Mouse (Mus musculus) cerebellum, adult 11 months (tissue): ENCODE data around the gene Cntn5.

Experiments used
- DNase-seq: peaks from one replicate; pipeline ENCODE4 v3.0.0; 2022

The Cntn5 gene

DNA sequence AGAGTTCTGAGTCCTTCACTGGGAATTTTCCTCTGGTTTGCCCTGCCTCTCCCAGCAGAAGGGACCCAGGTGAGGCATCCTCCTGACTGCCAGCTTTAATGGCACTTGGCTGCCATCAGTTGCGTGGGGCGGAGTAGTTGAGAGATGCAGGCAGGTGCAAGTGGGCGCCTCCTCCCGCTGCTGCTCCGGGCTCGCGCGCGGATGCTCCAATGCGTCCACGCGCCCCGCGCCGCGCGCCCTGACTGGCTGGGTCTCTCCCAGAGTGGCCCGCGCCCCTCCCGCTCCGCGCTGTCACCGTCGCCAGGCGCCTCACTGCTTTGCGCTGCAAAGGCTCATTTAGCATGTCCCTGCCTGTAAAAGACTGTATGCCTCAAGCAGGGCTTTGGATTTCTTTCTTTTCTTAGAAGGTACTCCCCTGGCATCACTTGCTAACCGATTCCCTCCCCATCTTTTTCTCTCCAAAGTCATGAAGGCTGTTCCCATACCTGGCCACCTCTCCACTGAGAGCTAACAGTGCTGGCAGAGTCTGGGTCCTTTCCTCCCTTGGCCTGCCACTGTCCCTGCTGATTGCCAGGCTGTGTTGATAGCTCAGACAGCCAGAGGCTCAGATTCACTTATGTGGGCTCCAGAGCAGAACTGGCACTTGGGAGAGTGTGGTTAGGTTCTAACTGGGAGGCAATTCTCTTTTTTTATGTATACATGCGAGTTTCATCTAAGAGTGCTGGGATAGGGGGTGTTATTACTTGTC lies at the start of gene Cntn5:
Gene Cntn5, minus strand, starts transcription at position 160 of the 748 bp plus-strand sequence.
- DNase-seq = peak; percentile 1

DNA sequence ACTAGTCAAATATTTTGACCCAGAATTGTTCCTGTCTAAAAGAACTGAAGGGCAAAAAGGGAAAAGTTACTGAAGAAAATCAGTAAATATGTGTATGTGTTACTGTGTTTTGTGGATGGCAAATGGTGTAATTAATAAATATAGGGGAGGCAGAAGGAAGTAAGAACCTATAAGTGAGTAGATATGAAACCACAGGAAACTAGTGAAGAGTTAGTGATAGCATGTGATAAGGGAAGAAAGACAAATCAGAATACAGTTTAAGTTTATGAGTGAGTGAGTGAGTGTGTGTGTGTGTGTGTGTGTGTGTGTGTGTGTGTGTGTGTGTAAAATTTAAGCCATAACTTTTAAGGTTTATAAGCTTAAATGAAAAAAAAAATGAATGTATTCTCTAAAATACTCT lies 45.9 kb upstream of the Cntn5 start:
- DNase-seq = no peak

DNA sequence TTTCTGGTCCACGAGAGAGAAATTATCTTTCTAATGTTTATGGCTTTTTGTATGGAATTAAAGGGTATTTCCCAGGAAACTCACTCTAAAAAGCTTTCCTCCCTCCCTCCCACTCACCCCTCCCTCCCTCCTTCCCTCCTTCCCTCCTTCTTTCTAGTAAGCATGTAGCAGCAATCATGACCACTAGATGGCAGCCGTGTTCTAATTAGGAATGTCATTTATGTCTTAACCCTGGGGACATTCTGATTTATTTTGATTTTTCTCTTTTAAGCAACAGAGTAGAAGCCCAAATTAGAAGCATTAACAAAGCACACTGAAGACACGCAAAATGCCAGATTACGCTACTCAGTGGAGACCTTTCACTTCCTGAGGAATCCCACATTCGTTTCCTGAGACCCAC lies 5.0 kb upstream of the Cntn5 start:
- DNase-seq = peak; percentile 42

DNA sequence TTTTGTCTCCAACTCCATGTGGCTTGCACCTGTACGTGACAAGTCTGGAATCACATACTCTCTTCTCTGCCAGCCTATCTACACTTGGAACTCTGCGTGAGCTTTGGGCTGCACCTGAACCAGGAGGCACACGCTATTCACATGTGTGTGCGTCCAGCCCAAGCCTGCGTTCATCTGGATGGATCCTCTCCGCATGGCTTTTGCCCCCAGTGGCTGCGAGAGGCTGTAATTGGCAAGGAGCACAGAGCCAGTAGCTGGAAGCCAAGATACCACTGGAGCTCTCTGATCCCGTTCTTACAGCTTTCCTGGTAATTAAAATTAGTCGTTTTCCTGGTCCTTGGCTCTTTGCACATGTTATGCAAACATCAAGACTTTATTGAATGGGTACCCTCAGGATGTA lies 1.1 kb upstream of the Cntn5 start:
- DNase-seq = no peak

DNA sequence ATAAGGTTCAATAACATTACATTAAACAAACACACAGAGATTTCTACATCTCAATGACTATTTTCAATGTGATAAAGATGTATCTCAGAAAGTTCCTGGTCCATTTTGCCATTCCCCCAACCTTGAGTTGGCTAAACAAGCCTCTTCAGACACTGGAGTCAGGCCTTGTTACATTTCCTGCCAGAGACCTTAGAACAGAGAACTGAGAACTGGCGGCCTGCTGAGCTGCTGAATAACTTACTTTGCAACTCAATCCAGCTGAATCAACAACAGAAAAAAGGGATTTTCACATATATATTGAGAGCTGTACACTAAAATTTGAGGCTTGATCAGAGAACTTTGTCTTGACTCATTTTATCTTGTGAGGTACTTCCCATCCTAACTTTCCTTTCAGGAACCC lies 24.8 kb downstream of the Cntn5 start:
- no peak for DNase-seq

DNA sequence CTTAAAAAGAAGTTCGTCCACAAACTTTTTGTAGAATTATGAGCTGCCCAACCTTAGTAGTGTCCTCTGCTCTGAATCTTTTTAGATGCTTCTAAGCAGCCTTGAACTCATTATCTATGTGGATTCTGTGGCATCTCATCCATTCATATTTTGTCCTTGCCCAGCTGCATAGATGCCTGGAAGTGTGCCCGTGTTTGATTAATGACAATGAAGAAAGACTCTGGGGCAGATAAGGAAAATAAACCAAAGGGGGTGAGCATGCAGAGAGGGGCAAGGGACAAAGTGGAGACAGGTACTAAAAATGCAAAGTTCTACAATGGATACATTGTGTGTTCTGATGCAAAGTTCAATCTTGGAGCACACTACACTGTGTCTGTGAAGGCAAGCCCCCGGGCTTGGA lies 30.7 kb downstream of the Cntn5 start:
- no peak for DNase-seq

DNA sequence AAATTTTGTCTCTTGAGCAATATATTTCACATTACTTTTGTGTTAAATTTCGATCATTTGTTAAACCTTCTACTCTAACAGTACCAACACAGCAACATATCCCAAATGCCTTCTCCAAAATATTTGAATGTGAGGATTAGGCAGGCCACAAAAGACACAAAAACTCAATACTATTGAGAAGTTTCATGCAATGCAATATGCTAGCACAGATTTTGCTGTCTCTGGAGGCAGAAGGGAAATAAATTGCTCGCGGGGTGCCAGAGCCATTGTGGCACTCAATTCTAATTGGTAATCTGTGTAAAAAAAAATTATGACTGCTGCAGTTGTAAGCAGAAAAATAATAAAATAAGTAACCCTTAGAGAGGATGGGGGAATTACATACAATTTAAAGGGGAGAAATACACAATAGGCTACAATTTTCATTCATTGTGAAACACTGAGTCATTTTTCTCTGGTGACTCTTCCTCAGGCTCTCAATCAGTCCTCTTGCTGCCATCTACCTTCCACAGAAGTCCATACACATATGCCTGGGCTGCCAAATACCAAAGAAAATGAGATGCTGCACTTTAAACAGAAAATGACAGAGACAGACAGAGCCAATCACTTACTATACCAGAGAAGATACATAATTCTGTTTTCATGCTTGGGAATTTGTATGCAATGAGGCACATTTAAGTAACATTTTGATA lies 48.2 kb downstream of the Cntn5 start:
- no peak for DNase-seq

DNA sequence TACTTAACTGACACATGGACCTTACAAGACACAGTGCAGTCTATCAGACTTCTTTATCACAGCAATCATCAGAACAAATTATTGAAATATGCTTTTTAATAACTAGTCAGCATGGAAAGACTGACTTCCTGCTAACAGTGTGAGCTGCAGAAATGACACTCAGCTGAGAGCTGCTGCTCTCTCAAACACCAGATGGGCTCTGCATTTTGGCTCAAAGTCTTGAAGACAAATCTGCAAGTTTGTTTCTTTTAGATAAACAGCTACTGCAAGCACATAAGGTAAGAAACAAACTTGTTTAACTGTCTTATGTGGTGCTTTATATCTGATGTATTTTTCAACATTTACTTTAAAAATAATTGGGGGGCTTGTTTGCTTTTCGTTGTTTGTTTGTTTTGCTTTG lies 87.9 kb downstream of the Cntn5 start:
- DNase-seq = no peak

DNA sequence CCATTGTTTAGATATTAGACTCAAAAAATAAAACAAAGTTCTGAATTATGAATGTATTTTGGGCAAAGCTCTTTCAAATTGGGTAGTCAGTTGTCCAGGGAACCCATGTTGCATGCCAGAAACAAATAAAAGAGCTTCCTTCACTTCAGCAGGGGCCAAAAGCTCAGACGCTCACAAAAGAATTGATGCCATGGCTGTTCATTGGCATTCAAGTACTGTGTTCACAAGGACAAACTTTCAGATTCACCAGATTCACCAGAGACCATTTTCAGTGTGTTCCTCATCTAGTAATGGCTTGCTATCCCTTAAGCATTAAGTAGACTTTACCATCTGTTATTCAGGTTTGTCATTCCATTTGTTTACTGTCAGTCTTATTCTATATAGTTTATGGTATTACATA lies 107.4 kb downstream of the Cntn5 start:
- DNase-seq = no peak

DNA sequence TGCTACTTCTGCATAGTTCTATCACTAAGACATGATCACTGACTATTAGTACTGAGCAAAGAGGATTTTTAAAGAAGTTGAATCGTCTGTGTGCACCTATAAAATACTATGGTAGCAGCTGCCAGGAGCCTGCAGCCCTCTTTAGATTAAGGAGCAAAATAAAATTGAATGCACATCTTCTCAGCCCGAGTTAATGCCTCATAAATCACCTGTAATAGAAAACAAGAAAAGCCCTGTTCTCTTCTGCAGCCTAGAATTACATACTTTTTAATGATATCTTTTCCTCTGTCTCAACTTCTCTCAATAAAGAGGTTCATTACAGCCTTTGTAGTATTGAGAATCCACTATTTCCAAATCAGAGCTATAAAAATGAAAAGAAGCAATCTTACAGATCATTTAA lies 109.5 kb downstream of the Cntn5 start:
- no peak for DNase-seq

DNA sequence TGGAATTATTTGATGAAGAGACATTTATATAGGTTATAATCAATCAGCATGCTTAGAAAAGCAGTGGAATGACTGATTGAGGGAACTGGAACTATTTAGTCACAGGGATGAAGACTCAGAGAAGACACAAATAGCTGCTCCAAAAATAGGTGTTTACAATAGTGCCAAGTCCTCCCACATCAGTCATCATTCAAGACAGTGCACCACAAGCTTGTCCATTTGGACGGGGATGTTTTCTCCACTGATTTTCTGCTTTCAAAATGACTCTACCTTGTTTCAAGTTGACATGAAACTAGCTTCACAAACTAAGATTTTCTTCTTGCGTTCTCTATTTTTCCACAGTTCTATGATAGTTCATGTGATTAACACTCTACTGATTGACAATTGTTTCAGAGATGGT lies 172.7 kb downstream of the Cntn5 start:
- no peak for DNase-seq

DNA sequence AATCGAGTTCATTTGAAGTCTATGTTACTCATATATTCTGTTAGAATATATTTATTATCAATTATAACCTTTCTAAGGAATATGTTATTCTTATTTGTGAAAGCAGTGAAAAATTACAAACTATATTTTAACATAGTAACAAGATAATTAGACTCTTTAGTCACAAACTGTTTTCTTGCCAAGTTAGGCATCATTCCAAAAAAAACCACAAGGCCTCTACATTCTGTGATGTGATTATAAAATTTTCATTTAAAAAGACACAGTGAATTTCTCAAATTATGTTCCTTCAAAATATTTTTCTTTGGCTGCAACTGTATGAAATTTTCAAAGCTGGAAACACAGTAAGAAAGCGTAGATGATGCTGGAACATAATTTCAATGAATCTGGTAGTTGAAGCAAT lies 180.4 kb downstream of the Cntn5 start:
- no peak for DNase-seq

DNA sequence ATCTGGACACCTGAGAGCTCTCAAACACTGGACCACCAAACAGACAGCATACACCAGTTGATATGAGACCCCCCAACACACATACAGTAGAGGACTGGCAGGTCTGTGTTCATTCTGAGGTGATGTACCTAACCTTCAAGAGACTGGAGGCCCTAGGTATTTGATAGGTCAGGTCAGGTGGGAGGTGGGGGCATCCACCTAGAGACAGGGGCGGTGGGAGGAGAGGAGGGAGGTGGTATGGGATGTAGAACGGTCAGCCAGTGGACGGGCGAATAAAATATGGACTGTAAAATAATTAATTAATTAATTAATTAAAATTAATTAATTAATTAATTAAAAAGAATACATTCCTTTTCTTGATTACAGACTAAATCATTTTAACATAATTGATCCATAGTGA lies 182.5 kb downstream of the Cntn5 start:
- DNase-seq = no peak

DNA sequence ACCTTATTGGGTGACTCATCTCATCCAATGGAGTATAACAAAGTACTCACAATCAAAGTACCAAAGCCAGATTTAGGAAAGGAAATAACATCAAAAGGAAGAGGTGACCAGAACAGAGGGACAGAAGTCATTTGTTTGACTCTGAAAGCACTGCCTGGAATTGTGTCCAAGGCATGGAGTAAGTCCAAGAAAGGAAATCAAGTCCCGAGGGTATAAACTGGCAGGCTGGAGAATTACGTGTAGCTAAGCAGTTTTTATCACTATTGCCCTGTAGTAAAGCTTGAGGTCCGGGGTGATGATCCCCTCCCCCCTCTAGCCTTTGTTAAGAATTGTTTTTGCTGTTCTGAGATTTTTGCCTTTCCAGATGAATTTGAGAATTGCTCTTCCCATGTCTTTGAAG lies 185.6 kb downstream of the Cntn5 start:
- no peak for DNase-seq

DNA sequence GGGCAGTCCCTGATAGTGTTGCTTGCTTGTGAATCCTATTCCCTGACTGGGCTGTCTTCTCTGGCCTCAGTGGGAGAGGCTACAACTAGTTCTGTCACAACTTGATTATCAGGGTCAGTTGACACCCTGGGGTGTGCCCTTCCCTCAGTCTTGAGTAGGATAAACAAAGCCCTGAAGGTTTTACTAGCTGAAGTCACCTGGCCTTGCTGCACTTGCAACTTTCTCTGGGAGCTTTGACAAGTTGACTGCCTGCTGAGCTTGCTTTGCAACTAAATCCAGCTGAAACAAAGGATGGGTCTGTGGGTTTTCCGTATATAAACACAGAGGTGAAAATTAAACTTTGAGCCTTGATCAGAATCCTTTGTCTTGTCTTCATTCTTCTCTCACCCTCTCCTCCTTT lies 190.9 kb downstream of the Cntn5 start:
- no peak for DNase-seq

DNA sequence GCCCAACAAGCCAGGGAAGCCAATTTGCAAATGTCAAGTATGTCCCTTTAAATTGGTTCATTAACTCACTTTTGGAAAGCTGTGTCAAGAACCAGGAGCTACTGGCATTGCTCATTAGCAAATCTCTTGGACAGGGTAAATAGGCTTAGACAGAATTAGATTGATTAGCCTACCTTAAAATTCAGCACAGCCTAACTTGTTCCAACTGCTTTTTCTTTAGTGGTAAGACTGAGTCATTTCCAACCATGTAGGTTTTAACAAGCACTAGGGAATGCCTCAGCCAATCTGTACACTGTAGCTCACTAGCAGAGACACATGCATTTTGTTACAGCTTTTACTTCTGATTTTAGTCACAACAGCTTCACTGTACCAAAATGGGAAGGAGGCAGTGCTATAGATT lies 222.9 kb downstream of the Cntn5 start:
- DNase-seq = no peak

DNA sequence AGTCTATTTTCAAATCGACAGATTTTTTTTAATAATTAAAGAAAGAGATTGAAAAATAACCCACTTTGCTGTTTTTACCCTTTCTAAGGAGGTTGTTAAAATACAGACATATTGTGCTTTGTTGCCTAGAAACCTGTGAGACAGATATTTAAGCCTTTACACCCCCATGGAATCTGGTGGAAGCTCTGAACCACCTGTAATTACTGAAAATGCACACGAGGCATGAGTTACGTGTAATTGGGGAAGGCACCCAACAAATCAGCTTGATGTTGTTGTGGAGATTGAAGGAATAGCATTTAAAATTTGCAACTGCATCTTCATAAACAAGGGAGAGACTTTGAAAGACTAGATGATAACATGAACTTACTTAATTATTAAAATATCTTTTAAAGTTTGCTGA lies 223.4 kb downstream of the Cntn5 start:
- DNase-seq = no peak

DNA sequence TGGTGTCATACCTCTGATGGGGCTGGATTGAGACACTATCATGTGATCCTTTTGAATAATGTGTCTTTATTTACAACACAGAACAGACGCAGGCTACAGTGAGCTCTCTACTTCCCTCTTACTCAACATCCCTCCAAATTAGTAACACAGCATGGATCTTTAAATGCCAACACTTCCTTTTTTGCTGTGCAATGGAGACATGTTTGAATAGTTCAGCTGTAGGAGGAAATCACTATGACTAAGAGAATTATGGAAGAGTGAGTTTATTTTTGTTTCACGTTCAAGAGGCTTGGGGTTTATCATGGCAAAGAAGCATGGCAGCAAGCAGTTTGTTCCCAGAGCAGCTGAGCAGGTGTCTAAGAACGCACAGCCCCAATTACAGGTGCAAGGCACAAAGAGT lies 235.9 kb downstream of the Cntn5 start:
- DNase-seq = no peak

DNA sequence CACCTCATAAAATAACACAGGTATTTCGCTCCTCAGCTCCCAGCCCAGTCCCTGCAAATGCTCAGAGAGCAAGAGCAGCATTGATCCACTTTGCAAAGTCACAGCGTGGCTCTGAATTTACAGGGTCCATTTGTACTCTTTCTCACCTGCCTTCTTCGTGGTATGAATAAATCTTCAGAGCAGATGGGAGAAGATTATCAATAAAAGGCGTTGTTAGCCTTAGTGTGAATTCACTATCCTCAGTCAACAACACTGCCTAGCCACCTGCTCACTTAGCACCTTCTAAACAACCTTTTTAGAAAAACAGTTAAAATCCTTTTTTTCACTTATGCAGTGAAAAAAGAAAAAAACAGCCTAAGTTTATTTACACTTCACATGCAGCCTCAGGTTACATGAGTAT lies 237.1 kb downstream of the Cntn5 start:
- no peak for DNase-seq

DNA sequence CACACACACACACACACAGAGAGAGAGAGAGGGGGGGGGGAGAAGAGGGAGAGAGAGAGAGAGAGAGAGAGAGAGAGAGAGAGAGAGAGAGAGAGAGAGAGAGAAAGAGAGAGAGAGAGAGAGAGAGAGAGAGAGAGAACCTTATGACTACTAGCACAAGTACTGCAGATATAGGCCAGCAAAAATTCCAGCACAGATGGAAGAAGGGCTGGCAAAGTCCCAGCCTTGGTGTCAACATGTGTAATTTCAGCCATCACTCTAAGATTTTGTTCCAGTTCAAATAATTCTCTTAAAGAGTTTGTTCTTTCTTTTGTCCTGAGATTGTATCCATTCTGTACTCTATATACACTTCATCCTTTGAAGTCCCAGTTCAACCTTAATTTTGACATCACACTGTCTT lies 238.8 kb downstream of the Cntn5 start:
- DNase-seq = no peak

DNA sequence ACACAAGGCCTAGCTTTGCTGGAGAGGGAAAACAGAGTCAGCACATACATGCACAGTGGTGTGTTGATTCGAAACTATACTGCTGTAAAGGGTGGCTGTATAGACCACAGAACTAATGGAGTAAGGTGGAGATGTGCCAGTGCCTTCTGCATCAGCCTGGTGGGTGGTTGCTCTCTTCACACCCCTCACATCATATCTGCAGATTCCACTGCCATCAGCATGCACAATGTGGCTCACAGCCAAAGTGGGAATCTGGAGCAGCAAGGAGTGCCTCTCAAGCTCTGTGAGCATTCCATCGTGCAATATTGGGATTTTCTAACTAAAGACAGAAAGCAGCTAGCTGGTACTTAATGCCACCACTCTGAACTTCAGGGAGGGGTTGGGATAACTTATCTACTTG lies 241.5 kb downstream of the Cntn5 start:
- DNase-seq = peak; percentile 5

DNA sequence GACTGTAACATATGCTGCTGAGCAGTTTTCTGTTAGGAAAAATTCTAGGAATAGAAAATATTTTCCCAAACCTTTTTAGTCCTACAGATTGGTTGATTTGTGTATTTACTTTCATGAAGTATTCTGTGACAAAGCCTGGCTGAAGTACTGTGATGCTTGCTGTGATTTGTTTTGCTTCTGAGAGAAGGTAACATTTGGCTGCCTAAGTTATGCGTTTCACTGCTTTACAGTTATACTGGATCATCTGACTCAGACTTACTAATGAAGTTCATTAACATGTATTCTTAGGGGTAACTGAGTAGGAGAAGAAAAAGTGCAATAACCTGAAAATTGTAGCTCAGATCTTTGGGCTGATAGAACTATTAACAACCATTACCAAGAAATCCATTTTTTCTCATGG lies 245.1 kb downstream of the Cntn5 start:
- DNase-seq = no peak

DNA sequence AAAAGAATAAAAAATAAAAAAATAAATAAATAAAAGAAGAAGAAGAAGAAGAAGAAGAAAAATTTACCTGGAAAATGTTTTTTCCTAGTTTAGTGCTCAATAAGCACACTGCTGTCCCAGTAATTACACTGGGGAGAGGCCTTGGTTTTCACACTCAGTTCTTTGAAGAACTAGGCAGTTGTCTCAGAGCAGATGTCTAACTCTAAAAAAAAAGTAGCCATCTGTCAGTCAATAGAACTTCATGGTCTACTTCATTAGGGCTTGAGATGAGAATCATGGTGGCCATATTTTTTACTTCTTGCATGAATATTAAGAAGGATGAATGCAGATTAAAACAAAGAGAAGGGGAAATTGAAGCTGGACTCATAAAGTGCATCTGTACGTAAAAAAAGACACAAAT lies 246.5 kb downstream of the Cntn5 start:
- DNase-seq = no peak

DNA sequence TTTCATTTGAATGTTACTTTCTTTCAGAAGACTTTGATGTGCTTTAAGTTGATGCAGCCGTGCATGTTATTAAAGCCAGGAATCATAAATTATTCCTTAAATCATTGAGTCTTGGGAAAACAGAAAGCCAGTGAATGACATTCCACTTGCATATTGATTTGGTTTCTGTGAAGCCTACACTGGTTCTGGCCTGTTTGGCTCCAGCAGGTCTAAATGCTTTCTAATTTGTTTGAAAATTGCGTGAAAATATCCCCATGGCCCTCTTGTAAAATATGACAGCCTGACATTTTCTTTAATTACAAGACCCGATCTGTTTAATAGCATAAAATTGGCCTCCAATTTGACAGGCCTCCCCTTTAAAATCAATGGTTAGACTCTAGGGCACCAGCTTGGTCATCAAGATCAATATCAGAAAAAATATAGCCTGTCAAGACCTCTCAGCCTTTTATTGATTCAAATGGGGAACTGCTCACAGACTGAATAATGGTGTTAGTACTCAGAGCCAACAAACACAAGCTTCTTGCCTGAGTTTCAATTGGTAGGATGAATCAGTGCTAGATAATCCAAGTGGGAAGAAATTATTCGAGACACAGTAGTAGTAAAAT lies 247.3 kb downstream of the Cntn5 start:
- no peak for DNase-seq

DNA sequence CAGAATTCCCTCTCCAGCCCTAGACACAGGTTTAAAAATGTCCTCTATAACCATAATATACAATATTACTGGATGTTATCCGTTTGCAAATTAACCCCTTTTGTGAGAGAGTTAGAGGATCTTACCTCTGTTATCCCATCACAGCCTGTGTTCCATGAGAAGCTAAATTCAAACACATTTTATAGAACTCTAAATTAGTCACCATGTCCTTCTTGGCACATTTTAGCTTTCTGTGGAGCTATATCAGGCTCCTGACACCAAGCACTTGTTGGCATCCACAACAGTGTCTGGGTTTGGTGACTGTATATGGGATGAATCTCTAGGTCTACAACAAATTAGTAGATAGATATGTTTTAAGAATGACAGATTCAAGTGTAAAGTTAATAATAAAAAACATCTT lies 253.9 kb downstream of the Cntn5 start:
- DNase-seq = no peak
